Mouse (Mus musculus) CH12.LX (cell line): ENCODE measurements around the gene Zswim5. TPM values are rescaled to one million over a fixed set of nuclear protein-coding genes. Genes with fewer than 3 reads are reported as not detected.

Experiments used
- DNase-seq: peaks from one replicate; pipeline ENCODE4 v3.0.0-alpha.2; 2013; ENCODE audit errors: extremely low read depth
- H3K27ac ChIP-seq: 2 replicates; pipeline ENCODE4 v1.5.1; 2012; ENCODE audit warnings: low read depth, mild to moderate bottlenecking, control low read depth, moderate library complexity; ENCODE audit not compliant: insufficient read depth
- H3K27me3 ChIP-seq: replicated peaks from 2 replicates; pipeline ENCODE3; 2012; ENCODE audit warnings: inconsistent platforms
- H3K36me3 ChIP-seq, 2 experiments: replicated peaks in 1 of 2; 2 replicates each; pipeline versions ENCODE3 to v1.6.1; 2012; ENCODE audit warnings: inconsistent platforms in 1 of 2, low read length in 1 of 2, mild to moderate bottlenecking in 1 of 2, mixed read lengths in 1 of 2, moderate library complexity in 1 of 2; ENCODE audit not compliant: control insufficient read depth in 1 of 2, insufficient read depth in 1 of 2
- H3K4me1 ChIP-seq, 2 experiments: 2 replicates each; pipeline ENCODE4 v1.6.1; 2012; ENCODE audit warnings: inconsistent platforms in 1 of 2, moderate library complexity in 1 of 2; ENCODE audit not compliant: insufficient read depth in 2 of 2, control insufficient read depth in 1 of 2
- H3K4me2 ChIP-seq: 2 replicates; pipeline ENCODE4 v1.6.1; 2012; ENCODE audit warnings: low read depth, mild to moderate bottlenecking, control low read depth; ENCODE audit not compliant: poor library complexity, insufficient read depth, severe bottlenecking
- H3K4me3 ChIP-seq, 3 experiments: fragments of 150-350 bp in 1 of 3; sonication (generic) in 1 of 3; replicated peaks in 1 of 3; 2 replicates each; pipeline versions ENCODE3 to v1.5.1; 2011 to 2012; ENCODE audit warnings: low read depth in 2 of 3, low read length in 2 of 3, mild to moderate bottlenecking in 2 of 3, moderate library complexity in 2 of 3, control low read depth in 1 of 3, improper control_type of control experiment in 1 of 3, inconsistent platforms in 1 of 3, mixed read lengths in 1 of 3; ENCODE audit not compliant: poor library complexity in 1 of 3
- H3K79me2 ChIP-seq: replicated peaks from 2 replicates; pipeline ENCODE4 v1.6.1; 2012; ENCODE audit warnings: mild to moderate bottlenecking, moderate library complexity; ENCODE audit not compliant: control insufficient read depth, poor library complexity, insufficient read depth, severe bottlenecking; ENCODE audit errors: extremely low read depth
- H3K9ac ChIP-seq: 2 replicates; pipeline ENCODE4 v1.6.1; 2012; ENCODE audit warnings: low read depth, mild to moderate bottlenecking, control low read depth, moderate library complexity; ENCODE audit not compliant: insufficient read depth
- H3K9me3 ChIP-seq: replicated peaks from 2 replicates; pipeline ENCODE3; 2012; ENCODE audit warnings: low read length, inconsistent platforms, mixed read lengths
- CHD1 ChIP-seq: IDR thresholded peaks from 2 replicates; pipeline ENCODE4 v1.6.1; 2012; ENCODE audit warnings: low read depth, low read length, improper control_type of control experiment, inconsistent platforms
- CTCF ChIP-seq, 2 experiments: IDR thresholded peaks in 1 of 2; conservative IDR thresholded peaks in 1 of 2; 2 replicates each; pipeline ENCODE4 v1.5.1; 2011 to 2012; ENCODE audit warnings: low read depth in 2 of 2, low read length in 2 of 2, improper control_type of control experiment in 1 of 2, inconsistent platforms in 1 of 2, mild to moderate bottlenecking in 1 of 2, moderate library complexity in 1 of 2
- E2F4 ChIP-seq: IDR thresholded peaks from 2 replicates; pipeline ENCODE4 v1.6.1; 2011; ENCODE audit warnings: low read depth, low read length, improper control_type of control experiment; ENCODE audit not compliant: insufficient replicate concordance
- ELF1 ChIP-seq: IDR thresholded peaks from 2 replicates; pipeline ENCODE4 v1.6.1; 2014; ENCODE audit warnings: low read depth, mild to moderate bottlenecking, inconsistent platforms, low read length, improper control_type of control experiment
- ETS1 ChIP-seq: conservative IDR thresholded peaks from 2 replicates; pipeline ENCODE4 v1.6.1; 2012; ENCODE audit warnings: low read depth, mild to moderate bottlenecking, inconsistent platforms, low read length, improper control_type of control experiment, moderate library complexity
- GABPA ChIP-seq: IDR thresholded peaks from 2 replicates; pipeline ENCODE4 v1.6.1; 2012; ENCODE audit warnings: low read depth, low read length, improper control_type of control experiment, inconsistent platforms; ENCODE audit not compliant: insufficient replicate concordance
- HCFC1 ChIP-seq: IDR thresholded peaks from 2 replicates; pipeline ENCODE4 v1.6.1; 2012; ENCODE audit warnings: low read depth, mild to moderate bottlenecking, inconsistent platforms, low read length, improper control_type of control experiment
- IRF4 ChIP-seq: IDR thresholded peaks from 2 replicates; pipeline ENCODE4 v1.6.1; 2014; ENCODE audit warnings: low read depth, mild to moderate bottlenecking, inconsistent platforms, low read length, improper control_type of control experiment
- JUN ChIP-seq: IDR thresholded peaks from 2 replicates; pipeline ENCODE4 v1.6.1; 2011; ENCODE audit warnings: low read depth, mild to moderate bottlenecking, low read length, improper control_type of control experiment, moderate library complexity; ENCODE audit not compliant: insufficient read depth
- JUND ChIP-seq: conservative IDR thresholded peaks from 2 replicates; pipeline ENCODE4 v1.6.1; 2011; ENCODE audit warnings: low read depth, low read length, improper control_type of control experiment
- KAT2A ChIP-seq: IDR thresholded peaks from 2 replicates; pipeline ENCODE4 v1.6.1; 2012; ENCODE audit warnings: low read length, improper control_type of control experiment, inconsistent platforms; ENCODE audit not compliant: insufficient replicate concordance
- MAFK ChIP-seq: IDR thresholded peaks from 2 replicates; pipeline ENCODE4 v1.6.1; 2011; ENCODE audit warnings: low read length, improper control_type of control experiment; ENCODE audit not compliant: insufficient replicate concordance
- MAX ChIP-seq: IDR thresholded peaks from 2 replicates; pipeline ENCODE4 v1.6.1; 2011; ENCODE audit warnings: low read length, improper control_type of control experiment
- MAZ ChIP-seq: IDR thresholded peaks from 2 replicates; pipeline ENCODE4 v1.6.1; 2012; ENCODE audit warnings: low read depth, mild to moderate bottlenecking, inconsistent platforms, low read length, improper control_type of control experiment, moderate library complexity
- MEF2A ChIP-seq: IDR thresholded peaks from 2 replicates; pipeline ENCODE4 v1.6.1; 2014; ENCODE audit warnings: low read depth, mild to moderate bottlenecking, inconsistent platforms, low read length, improper control_type of control experiment, borderline replicate concordance
- MXI1 ChIP-seq: IDR thresholded peaks from 2 replicates; pipeline ENCODE4 v1.6.1; 2011; ENCODE audit warnings: mild to moderate bottlenecking, low read depth, low read length, improper control_type of control experiment
- MYC ChIP-seq: IDR thresholded peaks from 2 replicates; pipeline ENCODE4 v1.6.1; 2011; ENCODE audit warnings: low read depth, mild to moderate bottlenecking, improper control_type of control experiment, low read length
- NELFE ChIP-seq: IDR thresholded peaks from 2 replicates; pipeline ENCODE4 v1.6.1; 2011; ENCODE audit warnings: low read depth, low read length, improper control_type of control experiment
- NRF1 ChIP-seq: IDR thresholded peaks from 2 replicates; pipeline ENCODE4 v1.6.1; 2014; ENCODE audit warnings: low read depth, mild to moderate bottlenecking, inconsistent platforms, low read length, improper control_type of control experiment, moderate library complexity
- POLR2AphosphoS2 ChIP-seq: IDR thresholded peaks from 2 replicates; pipeline ENCODE4 v1.6.1; 2011; ENCODE audit warnings: low read depth, low read length, improper control_type of control experiment
- RAD21 ChIP-seq: IDR thresholded peaks from 2 replicates; pipeline ENCODE4 v1.6.1; 2011; ENCODE audit warnings: low read depth, mild to moderate bottlenecking, low read length, improper control_type of control experiment, moderate library complexity
- SMC3 ChIP-seq: IDR thresholded peaks from 2 replicates; pipeline ENCODE4 v1.6.1; 2011; ENCODE audit warnings: low read depth, low read length, improper control_type of control experiment
- TBP ChIP-seq: conservative IDR thresholded peaks from 2 replicates; pipeline ENCODE4 v1.6.1; 2011; ENCODE audit warnings: low read depth, low read length, improper control_type of control experiment
- TCF12 ChIP-seq: IDR thresholded peaks from 2 replicates; pipeline ENCODE4 v1.6.1; 2014; ENCODE audit warnings: low read depth, mild to moderate bottlenecking, inconsistent platforms, low read length, improper control_type of control experiment
- UBTF ChIP-seq: IDR thresholded peaks from 2 replicates; pipeline ENCODE4 v1.6.1; 2012; ENCODE audit warnings: low read depth, mild to moderate bottlenecking, inconsistent platforms, low read length, improper control_type of control experiment, moderate library complexity
- USF1 ChIP-seq: IDR thresholded peaks from 2 replicates; pipeline ENCODE4 v1.6.1; 2014; ENCODE audit warnings: low read depth, mild to moderate bottlenecking, inconsistent platforms, low read length, improper control_type of control experiment
- USF2 ChIP-seq: conservative IDR thresholded peaks from 2 replicates; pipeline ENCODE4 v1.6.1; 2011; ENCODE audit warnings: low read depth, low read length, improper control_type of control experiment
- ZC3H11A ChIP-seq: IDR thresholded peaks from 2 replicates; pipeline ENCODE4 v1.6.1; 2012; ENCODE audit warnings: low read depth, mild to moderate bottlenecking, inconsistent platforms, low read length, improper control_type of control experiment
- ZKSCAN1 ChIP-seq: IDR thresholded peaks from 2 replicates; pipeline ENCODE4 v1.6.1; 2012; ENCODE audit warnings: low read depth, inconsistent platforms, low read length, improper control_type of control experiment, borderline replicate concordance
- ZMIZ1 ChIP-seq: IDR thresholded peaks from 2 replicates; pipeline ENCODE4 v1.6.1; 2012; ENCODE audit warnings: low read depth, mild to moderate bottlenecking, inconsistent platforms, low read length, improper control_type of control experiment
- ZNF384 ChIP-seq: IDR thresholded peaks from 2 replicates; pipeline ENCODE4 v1.6.1; 2012; ENCODE audit warnings: low read depth, low read length, improper control_type of control experiment, inconsistent platforms
- dilution Hi-C: fragments of 300-500 bp; cut with MboI; formaldehyde crosslinking; loops from 2 replicates; pipeline ENCODE4 v1.14.3; 2020; ENCODE audit warnings: low sequenced_read_pairs; ENCODE audit not compliant: extremely low pct_unique_long_range_greater_than_20kb, extremely low pct_ligation_motif_present
- in situ Hi-C: fragments of 300-500 bp; cut with MboI; formaldehyde crosslinking; loops from 3 replicates; pipeline ENCODE4 v1.14.3; 2019; ENCODE audit warnings: low sequenced_read_pairs, low pct_ligation_motif_present, low pct_unique_long_range_greater_than_20kb, mixed read lengths
- polyA plus RNA-seq: library from polyadenylated mRNA; unstranded; fragments of >175 nt; gene quantifications from 2 replicates; pipeline ENCODE4 v1.2.1, GENCODE M21; 2012; ENCODE audit warnings: low read depth; ENCODE audit not compliant: insufficient read length
- total RNA-seq, 2 experiments: library from RNA; depleted of rRNA; stranded (reverse); fragments of 300-350 nt in 1 of 2; fragments of >200 nt in 1 of 2; gene quantifications; 2 replicates each; pipeline ENCODE4 v1.2.3; 2012 to 2014

The Zswim5 gene
- total and polyA plus RNA-seq, 3 experiments = 1.1 to 1.2 (median 1.2) TPM

GRCm38 (mm10) chr4:116827819-116828218 is 49.4 kb upstream of the Zswim5 start:
- DNase-seq = peak; percentile 83
- H3K36me3 ChIP-seq = no peaks in the 10 kb centered on the region
- H3K9ac ChIP-seq = no peak overlapping the region
- H3K79me2 ChIP-seq = no peaks in the 10 kb centered on the region
- in situ Hi-C loops = no loop called here
- no peaks in the 10 kb centered on the region for H3K9me3 ChIP-seq
- no peak overlapping the region for H3K4me3 ChIP-seq
- peak; percentile 80 to 93 for TF ChIP-seq CTCF (conservative IDR thresholded peaks at IDR 0.05 in 1 of 2, IDR thresholded peaks at IDR 0.05 in 1 of 2; ENCODE audit: low read depth in 2 of 2, low read length in 2 of 2)
- TF ChIP-seq USF1 = no peak
- TF ChIP-seq ZNF384 = no peak
- no peak for TF ChIP-seq NRF1
- TF ChIP-seq ELF1 = no peak
- TF ChIP-seq JUND = no peak
- peak; percentile 92 for TF ChIP-seq RAD21
- TF ChIP-seq POLR2AphosphoS2 = no peak
- no peak for TF ChIP-seq TCF12
- no peak for TF ChIP-seq CHD1
- TF ChIP-seq MAZ = no peak
- TF ChIP-seq MEF2A = no peak
- TF ChIP-seq KAT2A = no peak
- TF ChIP-seq NELFE = peak; percentile 18; the same call in 1 of the 2 replicates
- TF ChIP-seq HCFC1 = no peak
- TF ChIP-seq ETS1 = no peak
- no peak for TF ChIP-seq ZMIZ1
- TF ChIP-seq JUN = no peak
- TF ChIP-seq E2F4 = no peak
- no peak for TF ChIP-seq ZKSCAN1
- TF ChIP-seq MXI1 = no peak
- TF ChIP-seq UBTF = no peak
- TF ChIP-seq IRF4 = no peak
- TF ChIP-seq GABPA = no peak
- TF ChIP-seq SMC3 = peak; percentile 71
- TF ChIP-seq MYC = no peak
- no peak for TF ChIP-seq MAFK
- peak; percentile 40; the same call in 1 of the 2 replicates for TF ChIP-seq ZC3H11A
- TF ChIP-seq TBP = no peak
- TF ChIP-seq MAX = no peak
- TF ChIP-seq USF2 = no peak
- no peaks in the 10 kb centered on the region for H3K27me3 ChIP-seq
- no peak overlapping the region for H3K4me2 ChIP-seq
- H3K27ac ChIP-seq = no peak overlapping the region
- peaks cover 4 to 18% of the 10 kb centered on the region in 2 experiments for H3K4me1 ChIP-seq
- dilution Hi-C loops = no loop called here
